Mouse (Mus musculus) urinary bladder, postnatal 4 days (tissue): ENCODE data around the gene Otud4.
"Not testable (repeated sequence)": the region's sequence is repeated elsewhere in the genome, so short reads cannot be mapped to it uniquely, and the experiment has no call there.

Source experiments
- DNase-seq, 2 experiments: peaks; one replicate each; pipeline ENCODE4 v3.0.0; 2021 to 2022; ENCODE audit warnings: low spot score in 2 of 2

The Otud4 gene

DNA sequence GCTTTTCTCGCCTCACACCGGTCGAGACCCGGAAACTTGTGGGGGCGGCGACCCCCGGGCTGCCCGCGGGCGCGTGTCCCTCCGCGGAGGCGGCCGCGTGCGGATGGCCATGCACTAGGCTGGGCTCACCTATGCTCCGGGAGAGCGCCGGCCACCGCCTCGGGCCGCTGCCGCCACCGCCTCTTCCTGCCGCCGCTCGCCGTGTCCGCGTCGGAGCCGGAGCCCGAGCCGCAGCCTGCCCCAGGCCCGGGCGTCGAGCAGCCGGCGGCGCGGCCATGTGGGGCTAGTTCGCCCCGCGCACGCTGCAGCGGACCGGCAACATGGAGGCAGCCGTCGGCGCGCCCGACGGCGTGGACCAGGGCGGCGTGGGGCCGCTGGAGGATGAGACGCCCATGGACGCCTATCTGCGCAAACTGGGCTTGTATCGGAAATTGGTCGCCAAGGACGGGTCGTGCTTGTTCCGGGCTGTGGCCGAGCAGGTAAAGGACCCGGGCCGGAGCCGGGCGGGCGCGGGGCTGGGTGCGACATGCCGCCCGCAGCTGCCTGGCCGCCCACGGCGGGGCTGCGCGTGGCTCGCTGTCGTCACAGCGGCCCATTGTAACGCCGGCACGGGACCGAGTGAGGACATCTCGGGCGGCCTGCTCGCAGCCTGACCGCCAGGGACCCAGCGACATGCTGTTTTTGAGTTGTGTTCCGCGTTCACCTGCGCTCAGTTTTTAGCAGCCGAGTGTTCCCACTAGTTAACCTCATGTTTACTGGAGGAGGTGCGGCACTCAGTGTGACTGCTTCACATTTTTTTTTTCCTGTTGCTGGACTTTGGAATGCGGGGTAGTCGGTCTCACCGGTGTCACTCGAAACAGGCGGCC is at the start of gene Otud4:
Gene Otud4 (plus strand): TSS at position 33 of the 866 bp plus-strand sequence.
- DNase-seq = peak; percentile 37 to 61

DNA sequence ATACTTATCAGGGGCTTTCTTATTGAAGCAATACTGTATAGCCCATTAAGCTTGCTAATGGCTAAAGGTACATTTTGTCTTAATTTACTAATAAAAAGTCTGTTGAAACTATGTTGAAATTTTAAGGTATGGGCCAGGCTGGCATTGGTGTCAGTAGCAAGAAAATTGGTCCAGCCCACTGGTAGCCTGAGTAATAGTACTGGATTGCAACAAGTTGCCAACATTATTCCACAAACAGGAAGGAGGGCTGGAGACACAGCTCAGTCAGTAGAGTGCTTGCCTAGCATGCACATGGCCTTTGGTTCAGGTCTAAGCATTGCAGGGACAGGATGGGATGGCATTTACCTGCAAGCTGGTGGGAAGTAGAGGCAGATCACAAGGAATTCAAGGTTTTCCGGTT is 38.5 kb upstream of the Otud4 start:
- no peak for DNase-seq

DNA sequence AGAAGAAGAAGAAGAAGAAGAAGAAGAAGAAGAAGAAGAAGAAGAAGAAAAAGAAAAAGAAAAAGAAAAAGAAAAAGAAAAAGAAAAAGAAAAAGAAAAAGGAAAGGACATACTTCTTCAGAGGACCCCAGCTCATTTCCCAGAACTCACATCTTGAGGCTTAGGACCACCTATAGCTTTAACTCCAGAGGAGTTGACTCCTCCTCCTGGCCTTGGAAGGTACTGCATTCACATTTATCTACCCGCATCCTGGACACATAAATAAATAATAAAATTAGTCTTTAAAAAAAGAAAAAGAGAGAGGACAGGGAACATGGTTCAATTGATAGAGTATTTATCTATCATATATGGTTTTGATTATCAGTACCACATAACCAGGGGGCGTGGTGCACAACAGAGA is 36.2 kb upstream of the Otud4 start:
- DNase-seq = not testable (repeated sequence)

DNA sequence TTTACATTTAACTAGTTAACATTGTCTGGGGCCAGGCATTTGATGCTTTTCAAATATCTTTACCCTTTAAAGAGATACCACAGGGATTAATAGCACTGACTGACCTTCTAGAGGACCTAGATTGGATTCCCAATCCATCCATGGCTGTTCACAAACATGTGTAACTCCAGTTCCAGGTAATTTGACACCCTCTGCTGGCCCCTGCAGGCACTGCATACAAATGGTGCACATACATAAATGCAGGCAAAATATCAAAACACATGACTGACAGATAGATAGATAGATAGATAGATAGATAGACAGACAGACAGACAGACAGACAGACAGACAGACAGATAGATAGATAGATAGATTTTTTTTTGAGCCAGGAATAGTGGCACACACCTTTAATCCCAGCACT is 33.2 kb upstream of the Otud4 start:
- no peak for DNase-seq

DNA sequence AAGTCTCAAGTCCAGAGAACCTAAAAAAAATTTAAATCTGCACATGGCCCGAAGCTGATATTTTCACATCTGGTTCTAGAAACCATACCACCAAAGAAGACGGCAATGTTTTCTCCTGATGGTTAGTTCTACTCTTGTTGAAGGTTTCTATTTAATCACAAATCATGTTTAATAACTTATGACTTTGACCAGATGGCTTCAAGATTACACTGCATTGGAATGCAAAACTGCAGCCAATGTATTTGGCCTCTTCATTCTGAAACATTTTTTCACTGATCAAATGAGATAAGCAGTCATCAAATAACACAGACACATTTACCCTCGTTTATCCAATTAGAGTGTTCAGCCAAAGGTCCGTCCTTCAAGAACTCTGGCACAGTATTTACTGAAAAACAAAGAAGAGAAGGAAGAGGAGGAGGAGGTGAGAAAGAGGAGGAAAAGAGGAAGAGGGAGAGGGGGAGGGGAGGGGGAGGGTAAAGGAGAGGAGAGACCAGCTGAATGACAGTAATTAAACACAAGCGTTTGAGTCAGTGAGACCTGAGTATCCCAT is 32.6 kb upstream of the Otud4 start:
- no peak for DNase-seq

DNA sequence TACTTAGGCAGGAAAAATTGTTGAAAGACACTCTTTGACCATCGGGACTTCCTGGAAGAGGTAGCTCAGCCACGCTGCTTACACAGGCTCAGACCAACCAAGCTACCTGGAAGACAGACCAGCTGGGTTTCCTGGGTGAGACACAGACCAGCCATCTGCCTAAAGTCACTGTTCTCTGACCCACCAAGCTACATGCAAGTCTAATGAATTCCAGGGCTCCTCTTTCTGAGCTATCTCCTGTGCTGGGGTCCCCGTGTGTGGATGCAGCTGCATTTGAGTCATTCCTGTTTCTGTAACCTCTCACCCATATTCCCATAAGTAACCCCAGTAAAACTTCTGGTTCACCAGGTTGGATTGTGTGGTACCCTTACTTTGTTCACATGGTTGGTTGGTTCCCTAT is 30.7 kb upstream of the Otud4 start:
- DNase-seq = no peak

DNA sequence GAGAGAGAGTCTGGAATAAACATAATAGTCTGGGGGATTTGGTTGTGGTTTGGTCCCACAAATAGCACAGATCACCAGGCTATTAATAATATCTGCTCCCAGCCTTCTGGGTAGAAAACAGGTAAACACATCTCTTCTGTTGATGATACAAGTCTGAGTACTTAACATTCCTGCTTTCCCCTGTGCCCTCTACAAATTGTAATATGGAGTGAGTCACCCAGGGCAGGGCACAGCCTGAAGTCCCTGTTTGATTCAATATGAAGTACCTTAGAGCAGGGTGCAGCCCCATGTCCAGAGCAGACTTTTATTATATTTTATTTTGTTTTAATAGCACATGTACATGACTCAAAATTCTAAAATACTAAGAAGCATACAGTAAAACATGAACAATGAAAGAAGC is 29.1 kb upstream of the Otud4 start:
- DNase-seq = no peak

DNA sequence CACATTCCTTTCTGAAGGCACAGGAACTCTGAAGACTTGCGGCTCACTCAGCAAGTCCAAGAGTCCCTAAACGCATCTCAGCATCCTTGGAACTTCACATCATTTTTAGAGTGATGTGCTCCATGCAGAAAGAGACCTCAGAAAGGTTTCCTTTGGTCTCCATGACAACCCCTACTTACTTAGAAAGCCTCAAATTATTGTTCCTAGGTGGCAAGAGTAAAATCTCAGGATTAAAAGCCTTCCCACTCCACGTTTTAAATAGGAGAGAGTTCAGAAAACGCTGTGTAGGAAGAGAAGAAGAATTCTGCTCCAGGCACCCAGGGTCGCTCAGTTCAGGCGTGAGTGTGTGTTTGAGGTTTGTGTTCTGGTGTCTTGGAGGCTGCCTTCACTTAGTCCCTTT is 27.1 kb upstream of the Otud4 start:
- DNase-seq = no peak

DNA sequence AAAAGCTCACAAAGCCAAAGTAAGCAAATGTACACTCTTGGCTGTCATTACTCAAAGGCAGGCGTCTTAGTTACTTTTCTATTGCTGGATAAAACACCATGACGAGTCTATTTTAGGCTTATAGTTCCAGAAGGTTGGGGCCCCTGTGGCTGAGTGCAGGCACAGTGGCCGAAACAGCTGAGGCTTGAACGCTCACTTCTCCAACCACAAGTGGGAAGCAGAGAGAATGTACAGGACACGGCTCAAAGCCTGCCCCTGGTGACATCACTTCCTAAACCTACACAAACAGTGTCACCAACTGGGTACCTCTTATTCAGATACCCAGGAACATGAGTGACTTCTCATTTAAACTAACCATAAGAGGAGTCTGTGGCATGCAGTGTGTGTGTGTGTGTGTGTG is 26.5 kb upstream of the Otud4 start:
- no peak for DNase-seq

DNA sequence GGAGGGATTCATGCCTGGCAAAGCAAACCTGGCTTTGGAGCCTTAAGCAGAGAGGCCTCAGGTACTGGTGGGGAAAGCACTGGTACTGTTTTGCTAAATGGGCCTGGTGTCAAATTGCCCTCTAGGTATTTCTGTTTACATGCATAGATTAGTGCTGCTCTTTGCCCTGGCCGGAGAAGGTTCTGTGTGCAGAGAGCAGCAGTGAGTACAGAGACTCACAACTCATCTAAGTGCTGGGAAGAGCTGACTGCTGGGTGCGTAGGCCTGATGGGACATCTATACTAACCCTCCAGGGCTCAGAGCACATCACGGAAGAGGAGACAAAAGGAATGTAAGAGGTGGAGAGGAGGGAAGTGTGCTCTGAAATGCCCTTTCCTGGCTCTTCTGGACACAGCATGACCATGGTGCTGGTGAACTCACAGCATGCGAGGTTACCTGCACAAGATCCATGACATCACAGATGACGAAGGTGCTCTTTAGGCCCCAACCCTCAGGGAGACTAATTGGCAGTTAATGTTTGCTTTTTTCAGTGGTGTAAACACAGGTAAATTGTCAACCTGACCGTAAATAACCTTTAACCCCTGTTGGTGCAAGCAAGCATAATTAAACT is 23.6 kb upstream of the Otud4 start:
- DNase-seq = no peak

DNA sequence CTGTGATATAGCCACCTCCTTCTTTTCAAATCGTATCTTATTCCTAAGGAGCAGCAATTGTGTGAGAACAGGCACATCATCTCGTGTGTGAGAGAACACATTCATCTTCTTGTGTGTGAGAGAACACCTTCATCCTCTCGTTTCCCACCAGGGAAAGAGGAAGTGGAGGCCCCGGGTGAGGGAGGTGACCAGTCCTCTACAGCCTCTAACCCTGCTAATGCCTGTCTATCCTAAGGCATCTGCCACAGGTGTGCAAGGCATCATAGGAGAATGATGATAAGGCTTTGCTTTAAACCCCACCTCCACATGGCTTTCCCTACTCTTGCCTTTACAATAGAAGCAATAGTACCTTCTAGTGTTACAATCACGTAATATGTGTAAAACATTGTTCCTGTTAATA is 20.5 kb upstream of the Otud4 start:
- DNase-seq = no peak

DNA sequence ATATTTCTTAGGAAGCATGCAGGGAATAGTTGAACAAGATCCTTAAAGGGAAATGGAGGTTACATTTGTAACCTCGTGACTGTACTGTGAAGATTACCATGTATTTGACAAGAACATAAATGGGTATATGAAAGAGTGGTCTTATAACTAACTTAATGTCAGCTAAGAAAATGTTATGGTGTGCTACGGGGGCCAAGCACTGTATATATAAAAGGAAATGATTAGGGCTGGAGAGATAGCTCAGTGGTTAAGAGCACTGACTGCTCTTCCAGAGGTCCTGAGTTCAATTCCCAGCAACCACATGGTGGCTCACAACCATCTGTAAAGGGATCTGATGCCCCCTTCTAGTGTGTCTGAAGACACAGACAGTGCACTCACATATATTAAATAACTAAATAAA is 20.1 kb upstream of the Otud4 start:
- no peak for DNase-seq

DNA sequence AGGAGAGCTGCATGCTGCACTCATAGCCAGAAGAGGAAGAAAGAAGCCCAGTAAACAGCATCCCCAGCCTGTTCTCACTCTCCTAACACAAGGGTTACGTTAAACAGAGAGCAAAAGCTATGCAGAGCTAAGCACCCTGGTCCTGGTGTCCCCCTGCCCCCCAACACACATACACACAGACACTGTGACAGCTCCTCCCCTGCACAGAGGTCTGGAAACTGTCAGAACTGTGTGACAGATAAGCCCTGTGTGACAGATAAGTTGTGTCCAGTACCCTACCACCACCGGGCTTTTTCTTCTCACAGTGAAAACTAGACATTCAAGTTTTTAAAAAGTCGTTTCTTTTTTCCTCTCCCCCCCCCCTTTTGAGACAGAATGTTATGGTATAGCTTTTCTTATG is 19.4 kb upstream of the Otud4 start:
- no peak for DNase-seq

DNA sequence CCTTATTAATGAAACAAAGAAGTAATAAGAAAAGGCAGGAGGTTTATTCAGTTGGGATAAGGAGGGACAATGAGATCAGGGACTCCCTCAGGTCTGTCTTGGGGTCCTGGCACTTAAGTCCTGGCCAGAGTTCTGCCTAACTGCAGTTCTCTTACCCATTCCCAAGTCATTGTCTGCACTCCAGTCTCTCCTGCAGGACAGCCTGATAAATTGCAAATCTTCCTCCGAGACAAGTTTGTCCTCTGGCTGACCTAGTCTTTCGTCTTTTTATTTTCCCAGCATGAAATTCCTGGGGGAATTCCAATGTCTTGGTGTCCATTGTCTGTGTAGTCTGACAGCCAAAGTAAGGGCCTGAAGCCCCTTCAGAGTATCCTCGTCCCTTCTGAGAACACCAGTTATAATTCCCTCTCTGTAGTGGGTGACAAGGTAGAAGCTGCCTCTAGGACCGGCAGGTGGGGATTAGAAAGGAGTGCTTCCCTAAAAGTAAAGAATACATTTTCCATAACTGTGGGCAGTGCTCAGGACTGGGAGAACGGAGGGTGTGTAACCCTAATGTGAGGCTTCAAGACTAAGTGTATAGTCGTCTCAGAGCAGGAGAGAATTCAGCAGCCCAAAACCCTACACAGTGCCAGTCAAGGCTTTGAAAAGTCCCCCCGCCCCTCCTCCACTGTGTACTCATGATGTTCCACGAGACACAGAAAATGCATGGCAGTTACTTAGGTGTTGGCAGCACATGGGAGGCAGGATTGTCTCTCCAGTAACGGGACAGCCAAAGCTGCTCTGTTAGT is 18.7 kb upstream of the Otud4 start:
- DNase-seq = no peak

DNA sequence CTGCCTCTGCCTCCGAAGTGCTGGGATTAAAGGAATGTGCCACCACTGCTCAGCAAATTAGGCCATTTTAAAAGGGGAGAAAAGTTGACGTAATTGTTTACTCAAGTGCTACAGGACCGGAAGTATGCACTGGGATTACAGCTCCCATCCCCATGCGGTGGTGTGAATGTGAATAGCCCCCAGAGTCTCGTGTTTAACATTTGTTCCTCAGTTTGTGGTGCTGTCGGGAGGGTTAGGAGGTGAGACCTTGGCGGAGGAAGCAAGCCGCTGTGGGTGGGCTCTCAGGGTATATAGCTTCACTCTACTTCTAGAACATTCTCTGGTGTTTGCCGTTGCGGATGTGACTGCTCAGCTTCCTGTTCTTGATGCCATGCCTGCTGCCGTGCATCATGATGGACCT is 17.1 kb upstream of the Otud4 start:
- DNase-seq = no peak

DNA sequence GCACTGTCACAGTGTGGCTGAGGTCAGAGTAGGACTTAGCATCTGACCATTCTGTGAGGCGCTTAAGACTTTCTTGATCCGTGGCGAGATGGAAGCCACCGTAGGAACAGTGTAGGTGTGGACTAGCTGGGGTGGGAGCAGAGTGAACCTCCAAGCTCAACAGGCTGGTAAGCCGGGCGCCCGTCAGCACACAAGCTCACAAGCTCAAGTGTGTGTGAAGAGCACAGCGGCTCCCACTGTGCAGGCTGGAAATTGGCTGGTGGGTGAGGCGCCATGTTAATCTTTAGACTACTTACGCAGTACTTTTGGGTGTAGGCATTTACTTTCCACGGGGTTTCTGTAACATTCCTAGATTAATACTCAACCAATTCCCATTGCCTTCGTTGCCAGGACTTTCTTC is 16.1 kb upstream of the Otud4 start:
- no peak for DNase-seq

DNA sequence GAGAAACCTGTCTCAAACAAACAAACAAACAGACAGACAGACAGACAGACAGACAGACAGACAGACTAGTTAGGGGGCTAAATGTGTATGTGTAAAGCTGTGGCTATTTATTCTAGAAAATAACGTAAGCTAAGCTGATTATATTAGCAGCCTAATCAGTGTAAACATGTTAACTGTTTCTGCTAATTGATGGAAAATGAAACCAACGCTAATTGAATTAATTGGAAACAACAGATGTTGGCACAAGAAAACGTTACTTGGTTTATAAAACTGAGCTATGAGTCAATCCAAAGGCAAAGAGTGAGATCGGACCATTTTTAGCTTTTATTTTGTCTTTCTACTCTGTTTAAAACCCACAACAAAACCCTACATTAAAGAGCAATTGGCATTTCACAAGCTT is 15.0 kb upstream of the Otud4 start:
- DNase-seq = no peak

DNA sequence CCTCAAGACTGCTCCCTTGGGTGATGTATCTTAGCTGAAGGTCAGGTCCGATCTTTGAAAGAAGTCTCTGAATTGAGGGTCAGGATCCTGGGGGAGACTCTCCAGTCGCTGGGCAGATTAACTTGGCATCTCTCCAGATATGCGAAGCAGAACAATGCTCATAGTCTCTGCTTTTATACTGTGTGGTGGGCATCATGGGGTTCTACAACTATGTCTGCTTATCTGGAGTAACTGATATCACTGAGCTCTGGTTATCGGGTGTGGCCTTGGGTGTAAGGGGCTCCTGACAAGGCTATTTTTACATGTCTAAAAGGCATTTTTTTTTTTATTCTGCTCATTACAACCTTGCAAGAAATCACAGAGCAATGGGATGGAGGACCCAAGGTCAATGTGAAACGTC is 13.2 kb upstream of the Otud4 start:
- DNase-seq = no peak

DNA sequence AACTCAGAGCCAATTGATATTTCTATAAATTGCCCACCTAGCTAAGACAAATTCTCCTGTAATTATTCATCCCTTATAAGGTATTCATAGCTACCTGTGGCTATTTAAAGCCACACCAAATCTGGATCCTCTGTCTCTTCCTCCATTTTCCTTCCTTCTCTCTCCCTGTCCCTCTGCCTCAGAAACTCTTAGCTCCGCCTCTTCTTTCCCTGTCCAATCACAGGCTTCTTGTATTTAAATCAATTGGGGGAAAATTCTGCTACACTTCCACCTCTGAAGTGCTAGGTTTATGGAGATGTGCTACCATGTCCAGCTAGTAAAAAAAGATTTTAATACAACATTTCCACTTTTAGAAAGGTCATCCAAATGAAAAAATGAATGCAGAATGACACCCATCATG is 3.9 kb upstream of the Otud4 start:
- DNase-seq = no peak

DNA sequence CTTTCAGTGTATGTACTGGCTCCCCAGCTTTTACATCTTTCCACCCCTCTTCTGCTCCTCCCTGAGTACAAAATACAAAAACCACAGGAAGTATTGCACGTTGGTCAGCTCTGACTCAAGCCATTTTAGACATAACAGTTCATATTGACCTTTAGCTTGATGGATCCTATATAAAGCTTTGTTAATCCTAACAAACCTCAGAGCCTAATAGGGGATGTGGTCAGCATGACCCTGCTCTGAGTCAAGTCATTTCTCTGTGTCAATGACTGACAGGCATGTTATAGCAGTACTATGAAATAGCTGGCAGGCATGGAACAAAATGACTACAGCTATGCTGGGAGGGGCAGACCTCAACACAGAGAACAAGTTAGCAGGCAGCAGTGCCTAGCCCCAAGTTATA is 3.3 kb upstream of the Otud4 start:
- DNase-seq = no peak

DNA sequence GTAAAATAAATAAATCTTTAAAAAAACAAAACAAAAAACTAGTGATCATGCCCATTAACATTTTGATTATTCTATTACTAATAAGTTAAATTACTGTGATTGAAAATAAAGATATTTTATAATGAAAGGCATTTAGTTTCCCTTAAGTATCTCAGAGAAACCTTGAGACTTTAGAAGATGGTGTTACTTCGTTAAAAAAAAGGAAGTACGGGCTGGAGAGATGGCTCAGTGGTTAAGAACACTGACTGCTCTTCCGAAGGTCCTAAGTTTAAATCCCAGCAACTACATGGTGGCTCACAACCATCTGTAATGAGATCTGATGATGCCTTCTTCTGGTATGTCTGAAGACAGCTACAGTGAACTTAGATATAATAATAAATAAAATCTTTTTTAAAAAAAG is 2.2 kb upstream of the Otud4 start:
- no peak for DNase-seq

DNA sequence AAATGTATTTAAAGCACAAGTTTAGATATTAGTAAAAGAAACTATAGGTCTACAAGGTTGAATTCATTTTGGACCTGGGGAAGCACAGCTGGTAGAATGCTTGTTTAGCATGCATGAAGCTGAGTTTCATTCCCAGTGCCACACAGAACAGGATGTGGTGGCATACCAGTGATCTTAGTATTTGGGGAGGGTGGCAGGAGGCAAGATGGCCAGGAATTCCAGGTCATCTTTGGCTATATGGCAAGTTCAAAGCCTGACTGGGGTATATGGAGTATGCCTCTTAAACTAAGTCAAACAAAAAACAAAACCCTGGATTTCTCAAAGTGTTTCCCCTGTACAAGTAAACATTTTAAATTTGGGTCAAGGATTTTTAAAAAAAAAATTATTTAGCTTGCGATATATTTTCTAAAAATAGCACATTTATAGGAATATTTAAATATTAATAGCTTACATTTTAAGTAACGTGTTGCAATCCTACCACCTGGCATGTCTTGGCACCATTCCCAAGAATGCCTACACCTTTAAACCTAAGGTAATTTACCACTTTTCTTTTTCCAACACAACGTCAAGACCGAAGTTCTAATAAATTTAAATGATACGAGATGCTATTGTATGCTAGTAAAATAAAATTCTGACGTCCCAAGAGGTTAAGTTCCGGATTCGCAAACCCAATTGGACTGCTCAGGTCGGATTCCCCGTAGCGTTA is 1.3 kb upstream of the Otud4 start:
- no peak for DNase-seq
